Mouse (Mus musculus) heart, adult 2 months (tissue): ENCODE measurements around the gene Spata13. TPM values are rescaled to one million over a fixed set of nuclear protein-coding genes. Genes with fewer than 3 reads are reported as not detected.

Experiments used
- DNase-seq, 2 experiments: peaks; one replicate each; pipeline ENCODE4 v3.0.0; 2021
- H3K27ac ChIP-seq: fragments of 200-600 bp; 2 replicates; pipeline ENCODE4 v1.8.1; 2022
- H3K27me3 ChIP-seq: fragments of 200-500 bp; 2 replicates; pipeline ENCODE4 v1.6.1; 2012; ENCODE audit warnings: mild to moderate bottlenecking, low read length, inconsistent platforms, mixed read lengths; ENCODE audit not compliant: control insufficient read depth, insufficient read depth
- H3K36me3 ChIP-seq: fragments of 200-500 bp; 2 replicates; pipeline ENCODE4 v1.6.1; 2012; ENCODE audit warnings: low read length, inconsistent platforms; ENCODE audit not compliant: control insufficient read depth, insufficient read depth
- H3K4me1 ChIP-seq: fragments of 200-500 bp; 2 replicates; pipeline ENCODE4 v1.6.1; 2011; ENCODE audit warnings: low read length; ENCODE audit not compliant: control insufficient read depth, insufficient read depth
- H3K4me3 ChIP-seq: fragments of 200-600 bp; 2 replicates; pipeline ENCODE4 v1.8.1; 2022
- H3K79me2 ChIP-seq: fragments of 200-500 bp; replicated peaks from 2 replicates; pipeline ENCODE4 v1.6.1; 2012; ENCODE audit warnings: mild to moderate bottlenecking, inconsistent platforms, low read length, moderate library complexity, mixed read lengths; ENCODE audit not compliant: control insufficient read depth, insufficient read depth
- H3K9ac ChIP-seq: fragments of 200-500 bp; 2 replicates; pipeline ENCODE4 v1.6.1; 2012; ENCODE audit warnings: low read depth, mild to moderate bottlenecking, control low read depth, inconsistent platforms, low read length, mixed read lengths
- CTCF ChIP-seq: fragments of 200-600 bp; IDR thresholded peaks from 2 replicates; pipeline ENCODE4 v1.8.1; 2022; ENCODE audit warnings: antibody characterized with exemption, mild to moderate bottlenecking, moderate library complexity
- EP300 ChIP-seq: fragments of 200-500 bp; IDR thresholded peaks from 2 replicates; pipeline ENCODE4 v1.6.1; 2011; ENCODE audit warnings: low read depth, low read length, control low read depth; ENCODE audit not compliant: insufficient read depth
- POLR2A ChIP-seq: fragments of 200-500 bp; IDR thresholded peaks from 2 replicates; pipeline ENCODE4 v1.6.1; 2011; ENCODE audit warnings: mild to moderate bottlenecking, low read depth, low read length, control low read depth; ENCODE audit not compliant: insufficient read depth
- WGBS: fragments of 180-500 bp; shearing (Covaris S2); methylation state at CpG from one replicate; pipeline ENCODE4 v1.1.7; 2018; 5-methylcytosine and 5-hydroxymethylcytosine counted together
- intact Hi-C: fragments of 180-260 bp; cut with DNase I; formaldehyde crosslinking; loops from one replicate; pipeline ENCODE4 v1.15.1; 2025
- polyA plus RNA-seq: library from polyadenylated mRNA; depleted of rRNA; stranded (reverse); fragments of >200 nt; gene quantifications from 2 replicates; pipeline ENCODE4 v1.2.3, GENCODE M21; 2012
- total RNA-seq, 2 experiments: library from RNA; stranded (reverse); gene quantifications; 2 replicates each; pipeline ENCODE4 v1.2.3; 2021

Gene Spata13
- total and polyA plus RNA-seq, 3 experiments: 9.5 to 14.7 (median 13.1) TPM

DNA sequence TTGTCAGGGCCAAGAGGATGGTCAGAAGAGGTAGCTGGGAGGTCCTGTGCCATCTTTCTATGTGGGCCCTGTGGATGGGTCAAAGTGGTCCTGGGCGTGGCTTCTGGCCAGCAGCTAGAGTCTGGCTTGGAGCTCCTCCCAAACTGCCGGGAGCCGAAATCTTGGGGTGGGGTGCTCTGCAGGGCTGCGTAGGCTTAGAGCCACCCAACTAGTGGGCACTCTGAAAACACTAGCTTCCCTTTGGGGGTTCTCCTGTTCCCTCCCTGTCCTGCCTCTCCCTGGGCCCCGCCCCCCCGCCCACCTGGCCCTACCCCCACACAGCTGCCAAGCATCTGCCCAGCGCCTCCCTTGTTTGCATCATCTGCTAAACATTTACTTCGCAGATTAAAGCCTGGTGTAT, 87.5 kb downstream of the Spata13 start:
- 68% methylated on average over 8 of the region's 8 CpGs for WGBS
- intact Hi-C loops: no loop called here
- Histone ChIP-seq H3K27ac (no peak overlapping the region), H3K36me3 (no peaks in the 10 kb centered on the region), H3K27me3 (no peaks in the 10 kb centered on the region), H3K4me1 (no peaks in the 10 kb centered on the region; the same call in 1 of the 2 replicates), H3K9ac (no peak overlapping the region), H3K79me2 (no peaks in the 10 kb centered on the region), H3K4me3 (no peak overlapping the region)
- TF ChIP-seq CTCF (no peak), EP300 (no peak), POLR2A (no peak)
- DNase-seq: no peak

DNA sequence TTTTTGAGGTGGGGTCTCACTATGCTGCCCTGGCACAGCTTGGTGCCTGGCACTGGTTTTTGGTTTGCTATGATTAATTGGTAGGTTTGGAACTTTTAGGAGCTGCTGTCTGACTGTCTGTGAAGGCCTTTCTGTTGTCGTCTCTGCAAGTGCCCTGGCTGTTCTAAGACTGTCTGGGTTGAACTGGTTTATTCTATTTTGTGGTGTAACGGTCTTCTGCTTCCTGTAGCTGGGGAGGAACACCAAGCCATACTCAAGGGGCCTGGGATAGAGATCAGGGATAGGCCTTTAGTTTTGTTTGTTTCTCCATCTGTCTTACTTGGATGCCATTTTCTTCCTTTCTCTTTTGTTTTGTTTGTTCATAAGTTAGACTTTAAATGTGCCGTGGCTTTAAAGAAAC, 88.1 kb downstream of the Spata13 start:
- no peak for TF ChIP-seq CTCF
- intact Hi-C loops: no loop called here
- H3K36me3 ChIP-seq: no peaks in the 10 kb centered on the region
- no peak for DNase-seq
- H3K79me2 ChIP-seq: no peaks in the 10 kb centered on the region
- peaks cover under 1% of the 10 kb centered on the region for H3K4me1 ChIP-seq
- H3K9ac ChIP-seq: no peak overlapping the region
- WGBS: 62% methylated on average over 3 of the region's 3 CpGs
- no peak overlapping the region for H3K27ac ChIP-seq
- H3K27me3 ChIP-seq: no peaks in the 10 kb centered on the region
- no peak overlapping the region for H3K4me3 ChIP-seq

DNA sequence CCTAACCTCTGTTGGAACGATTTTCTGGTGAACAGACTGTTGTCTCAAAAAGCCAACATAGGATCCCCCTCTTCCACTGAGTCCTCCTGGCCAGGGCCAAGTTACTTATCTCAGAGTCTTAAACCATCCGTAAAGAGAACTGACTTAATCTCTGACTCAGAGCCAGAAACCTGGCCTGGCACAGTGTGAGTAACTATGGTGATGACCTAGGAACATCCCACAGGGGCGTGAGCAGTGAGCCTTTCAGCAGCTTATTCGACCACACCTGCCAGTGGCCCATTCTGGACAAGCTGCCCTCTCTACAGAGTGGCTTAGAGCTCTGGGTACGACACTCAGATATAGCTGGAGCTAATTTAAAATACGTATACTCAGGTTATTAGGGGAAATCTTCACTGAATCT, 92.3 kb downstream of the Spata13 start:
- Histone ChIP-seq H3K27me3 (no peaks in the 10 kb centered on the region), H3K36me3 (no peaks in the 10 kb centered on the region), H3K9ac (no peak overlapping the region), H3K79me2 (no peaks in the 10 kb centered on the region), H3K4me3 (no peak overlapping the region), H3K4me1 (peaks cover 2% of the 10 kb centered on the region; the same call in 1 of the 2 replicates), H3K27ac (no peak overlapping the region)
- TF ChIP-seq CTCF (no peak), EP300 (no peak), POLR2A (no peak)
- intact Hi-C loops: no loop called here
- no peak for DNase-seq
- WGBS: 41% methylated on average over 6 of the region's 6 CpGs

DNA sequence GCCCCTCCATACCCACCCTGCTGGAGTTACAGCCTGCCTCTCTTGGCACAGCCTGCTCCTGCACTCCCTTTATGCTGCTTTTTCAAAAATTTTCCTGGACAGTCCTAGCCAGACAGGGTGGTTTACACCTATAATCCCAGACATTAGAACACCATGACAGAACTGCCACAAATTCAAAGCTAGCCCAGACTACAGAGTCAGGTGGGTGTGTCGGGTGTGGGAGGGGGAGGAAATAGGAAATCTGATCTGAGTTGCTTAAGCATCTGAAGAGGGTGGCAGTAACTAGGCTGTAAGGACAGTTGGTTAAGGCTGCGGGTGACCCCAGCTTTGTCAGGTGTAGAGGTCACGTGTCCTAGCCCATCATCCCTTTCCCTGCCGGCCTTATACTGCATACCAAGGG, 93.3 kb downstream of the Spata13 start:
- no peaks in the 10 kb centered on the region for H3K36me3 ChIP-seq
- no peak overlapping the region for H3K4me3 ChIP-seq
- DNase-seq: no peak
- H3K4me1 ChIP-seq: peaks cover 4% of the 10 kb centered on the region; the same call in 1 of the 2 replicates
- no peak for TF ChIP-seq CTCF
- TF ChIP-seq POLR2A: no peak
- intact Hi-C loops: no loop called here
- H3K27me3 ChIP-seq: no peaks in the 10 kb centered on the region
- no peaks in the 10 kb centered on the region for H3K79me2 ChIP-seq
- H3K9ac ChIP-seq: no peak overlapping the region
- no peak overlapping the region for H3K27ac ChIP-seq
- WGBS: 55% methylated on average over 4 of the region's 4 CpGs

DNA sequence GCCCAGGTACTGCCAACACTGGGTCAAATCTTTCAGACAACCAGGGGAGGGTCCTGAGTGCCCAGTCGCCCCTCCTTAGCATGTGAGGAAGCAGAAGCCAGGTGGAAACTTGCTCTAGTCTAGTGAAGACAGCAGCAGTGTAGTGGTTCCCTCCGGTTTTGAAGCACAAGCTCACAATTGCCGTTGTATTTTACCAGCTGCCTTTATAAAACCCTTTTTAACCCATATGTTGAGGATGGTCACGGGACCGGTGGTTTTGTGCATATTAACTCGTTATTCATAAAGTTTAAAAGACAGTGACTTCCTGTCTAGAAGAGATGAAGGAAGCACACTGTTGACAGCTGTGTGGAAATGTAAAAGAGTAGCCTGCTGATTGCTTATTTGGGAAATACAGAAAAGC, 98.3 kb downstream of the Spata13 start:
- TF ChIP-seq EP300 (no peak), POLR2A (no peak), CTCF (no peak)
- Histone ChIP-seq H3K4me3 (no peak overlapping the region), H3K79me2 (no peaks in the 10 kb centered on the region; the same call in 1 of the 2 replicates), H3K4me1 (peaks cover 27% of the 10 kb centered on the region), H3K9ac (no peak overlapping the region), H3K27me3 (no peaks in the 10 kb centered on the region), H3K27ac (peak overlapping the region; percentile 54), H3K36me3 (peaks cover 2% of the 10 kb centered on the region)
- no peak for DNase-seq
- intact Hi-C loops: no loop called here
- 30% methylated on average over 6 of the region's 6 CpGs for WGBS

DNA sequence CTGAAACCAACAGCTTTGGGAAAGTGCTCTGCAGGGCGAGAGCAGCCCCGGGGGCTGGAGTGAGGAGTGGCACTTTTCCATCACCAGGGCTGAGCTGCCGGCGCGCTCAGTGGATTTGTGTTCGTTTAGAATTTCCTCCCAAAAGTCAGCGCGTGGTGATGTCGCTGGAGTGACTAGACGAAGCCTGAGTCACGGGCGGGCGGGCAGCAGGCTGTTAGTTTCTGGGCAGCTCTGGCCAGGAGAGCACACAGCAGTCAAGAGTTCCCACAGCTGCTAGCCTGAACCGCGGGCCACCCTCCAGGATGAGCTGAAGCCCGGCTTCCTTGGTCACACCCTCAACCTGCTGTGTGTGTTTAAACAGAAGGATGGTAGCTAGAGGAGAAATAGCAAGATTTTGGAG, 99.0 kb downstream of the Spata13 start:
- Histone ChIP-seq H3K79me2 (no peaks in the 10 kb centered on the region; the same call in 1 of the 2 replicates), H3K9ac (peak overlapping the region; percentile 45), H3K4me3 (peak overlapping the region; percentile 31), H3K27me3 (no peaks in the 10 kb centered on the region), H3K27ac (peak overlapping the region; percentile 54), H3K36me3 (peaks cover 2% of the 10 kb centered on the region), H3K4me1 (peaks cover 31% of the 10 kb centered on the region)
- WGBS: under 1% methylated on average over 16 of the region's 16 CpGs
- no peak for TF ChIP-seq CTCF
- peak; percentile 51 for TF ChIP-seq POLR2A
- TF ChIP-seq EP300: no peak
- intact Hi-C loops: no loop called here
- peak; percentile 70 to 73 for DNase-seq

DNA sequence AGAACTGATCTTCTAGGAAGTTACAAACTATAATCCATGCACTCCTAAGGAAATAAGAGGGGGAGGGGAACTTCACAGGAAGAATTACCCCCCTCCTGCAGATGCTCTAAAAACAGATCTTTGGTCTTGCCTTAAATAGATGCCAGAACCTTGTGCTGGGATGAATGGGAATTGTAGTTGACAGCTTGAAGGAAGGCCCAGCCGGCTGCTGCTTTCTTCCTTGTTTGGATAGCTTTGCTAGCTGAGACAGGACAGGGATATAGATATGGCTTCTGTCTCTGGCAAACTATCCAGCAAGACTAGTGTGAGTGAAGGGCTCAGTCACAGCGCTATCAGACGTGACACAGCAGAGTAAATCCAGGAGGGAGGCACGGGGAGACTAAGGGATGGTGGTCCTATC, 99.9 kb downstream of the Spata13 start:
- TF ChIP-seq CTCF: no peak
- TF ChIP-seq EP300: 0 out of 2 replicates have a peak, but pooled peaks have one; percentile 14
- 0 out of 2 replicates have a peak, but pooled peaks have one; percentile 24 for TF ChIP-seq POLR2A
- peaks cover 2% of the 10 kb centered on the region; the same call in 1 of the 2 replicates for H3K79me2 ChIP-seq
- peak overlapping the region; percentile 50 for H3K9ac ChIP-seq
- peaks cover 4% of the 10 kb centered on the region for H3K36me3 ChIP-seq
- intact Hi-C loops: no loop called here
- DNase-seq: peak in 1 of 2 experiments; percentile 21
- H3K27me3 ChIP-seq: no peaks in the 10 kb centered on the region
- peaks cover 36% of the 10 kb centered on the region for H3K4me1 ChIP-seq
- H3K4me3 ChIP-seq: peak overlapping the region; percentile 31
- H3K27ac ChIP-seq: peak overlapping the region; percentile 54
- 7% methylated on average over 4 of the region's 4 CpGs for WGBS
